Mouse (Mus musculus) bone marrow, adult 2 months (tissue): Measurements from ENCODE around the gene Nkx2-2.

Source experiments
- CTCF ChIP-seq: fragments of 200-500 bp; IDR thresholded peaks from 2 replicates; pipeline ENCODE4 v1.5.1; 2011; ENCODE audit warnings: low read length, control low read depth; ENCODE audit not compliant: control insufficient read depth, insufficient read depth
- POLR2A ChIP-seq: fragments of 200-500 bp; IDR thresholded peaks from 2 replicates; pipeline ENCODE4 v1.6.1; 2011; ENCODE audit warnings: low read depth, mild to moderate bottlenecking, control low read depth, low read length, borderline replicate concordance; ENCODE audit not compliant: control insufficient read depth

GRCm38 (mm10) chr2:147180649-147181303, 13.3 kb downstream of the Nkx2-2 start:
- TF ChIP-seq CTCF (no peak), POLR2A (no peak)
